Mouse (Mus musculus) layer of hippocampus, adult 18-20 months (tissue): ENCODE results near the gene Rps15. TPM values are rescaled to one million over a fixed set of nuclear protein-coding genes. Genes with fewer than 3 reads are reported as not detected.
"Not testable (repeated sequence)": the region's sequence is repeated elsewhere in the genome, so short reads cannot be mapped to it uniquely, and the experiment has no call there.

Source experiments
- DNase-seq, 2 experiments: peaks; one replicate each; pipeline ENCODE4 v3.0.0; 2022; ENCODE audit warnings: low spot score in 2 of 2
- long read RNA-seq: library from polyadenylated mRNA; stranded (forward); transcript quantifications from one replicate; pipeline ENCODE4 v2.0.0, GENCODE M21; 2021
- total RNA-seq, 2 experiments: library from RNA; stranded (reverse); gene quantifications; 2 replicates each; pipeline ENCODE4 v1.2.3; 2021

Gene Rps15
- 1,000 to 10,000 TPM in 1 of 2 experiments, 100 to 1,000 TPM in 1; 997 to 1,043 TPM for total RNA-seq
- long read RNA-seq, transcript Rps15-202 (4 exons, 500 nt) = major isoform, 96 of 129 reads
- long read RNA-seq, partial matches to known transcripts = 28 of 129 reads
- long read RNA-seq, other reads (novel, unspliced or antisense) = 1 of 129 reads

DNA sequence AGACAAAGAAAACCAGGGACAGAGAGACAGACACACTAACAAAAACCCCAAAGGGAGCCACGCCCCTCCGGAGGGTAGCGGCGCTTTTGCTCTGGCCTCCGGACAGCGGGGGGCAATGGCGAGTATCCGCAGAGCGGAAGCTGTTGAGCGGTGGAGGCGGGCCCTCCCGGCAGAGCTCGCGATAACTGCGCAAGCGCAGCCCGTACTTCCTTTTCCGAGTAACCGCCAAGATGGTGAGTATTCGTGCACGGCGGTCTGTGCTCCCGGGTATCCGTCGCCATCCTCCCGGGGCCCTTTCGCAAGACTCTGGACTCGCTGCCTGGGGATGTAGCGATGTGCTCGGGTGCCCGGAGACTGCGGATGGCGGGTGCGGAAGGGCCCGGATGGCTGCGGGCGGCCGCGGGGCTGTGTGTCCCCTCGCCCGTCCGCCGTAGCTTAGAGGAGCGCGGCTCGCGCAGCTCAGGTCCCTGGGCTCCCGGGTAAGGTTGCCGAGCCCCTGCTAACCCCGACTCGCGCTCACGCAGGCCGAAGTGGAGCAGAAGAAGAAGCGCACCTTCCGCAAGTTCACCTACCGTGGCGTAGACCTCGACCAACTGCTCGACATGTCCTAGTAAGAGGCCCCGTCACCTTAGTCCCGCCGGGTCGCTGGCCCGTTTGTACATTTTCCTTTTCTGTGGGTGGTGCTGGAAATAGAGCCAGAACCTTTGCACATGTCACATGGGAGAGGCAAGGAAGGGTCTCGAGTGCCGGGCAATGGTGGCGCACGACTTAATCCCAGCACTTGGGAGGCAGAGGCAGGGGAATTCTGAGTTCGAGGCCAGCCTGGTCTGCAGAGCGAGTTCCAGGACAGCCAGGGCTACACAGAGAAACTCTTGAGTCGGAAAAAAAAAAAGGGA is at the start of gene Rps15:
TSS of gene Rps15 (plus strand) at position 203 of the 896 bp plus-strand sequence.
- DNase-seq = peak; percentile 89 to 94

DNA sequence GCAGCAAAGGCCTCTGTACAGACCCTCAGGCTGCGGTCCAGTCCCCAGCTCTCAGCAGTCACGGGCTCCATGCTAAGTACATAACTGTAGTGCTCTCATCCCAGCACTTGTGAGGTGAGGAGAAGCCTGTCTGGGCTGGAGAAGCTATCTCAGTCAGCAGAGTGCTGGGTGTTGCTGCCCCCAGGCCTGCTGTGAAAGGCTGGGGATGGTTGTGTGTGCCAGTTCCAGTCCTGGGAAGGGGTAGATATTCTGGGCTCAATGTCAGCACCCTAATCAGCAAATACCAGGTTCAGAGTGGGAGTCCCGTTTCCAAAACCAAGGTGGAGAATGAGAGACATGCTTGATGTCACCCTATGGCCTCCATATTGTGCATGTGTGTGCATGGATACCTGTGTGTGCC is 49.6 kb upstream of the Rps15 start:
- DNase-seq = no peak

DNA sequence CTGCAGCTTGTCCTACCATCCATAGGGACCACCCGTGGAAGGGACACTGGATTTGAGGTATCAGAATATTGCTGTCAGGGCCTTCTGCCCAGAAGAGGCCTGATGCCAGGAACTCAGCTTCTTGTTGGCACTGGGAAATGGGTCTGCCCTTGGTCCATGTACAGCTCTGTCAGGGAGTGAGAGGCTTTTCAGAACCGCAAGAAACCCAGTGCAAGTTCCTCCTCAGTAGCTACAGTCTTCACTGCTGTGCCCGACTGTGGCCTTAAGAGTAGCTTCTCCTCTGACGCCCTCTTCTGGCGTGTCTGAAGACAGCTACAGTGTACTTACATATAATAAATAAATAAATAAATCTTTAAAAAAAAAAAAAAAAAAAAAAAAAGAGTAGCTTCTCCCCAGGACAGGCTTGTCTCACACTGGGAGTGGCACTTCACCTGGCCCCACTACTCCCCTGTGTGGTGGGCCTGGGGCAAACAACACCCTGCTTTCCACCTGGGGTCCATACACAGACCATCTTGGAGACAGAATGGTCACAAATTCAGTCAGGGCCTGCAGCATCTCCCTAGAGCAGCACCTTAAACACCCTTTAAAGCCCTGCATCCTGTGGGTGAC is 47.4 kb upstream of the Rps15 start:
- DNase-seq = peak in 1 of 2 experiments; percentile 48

DNA sequence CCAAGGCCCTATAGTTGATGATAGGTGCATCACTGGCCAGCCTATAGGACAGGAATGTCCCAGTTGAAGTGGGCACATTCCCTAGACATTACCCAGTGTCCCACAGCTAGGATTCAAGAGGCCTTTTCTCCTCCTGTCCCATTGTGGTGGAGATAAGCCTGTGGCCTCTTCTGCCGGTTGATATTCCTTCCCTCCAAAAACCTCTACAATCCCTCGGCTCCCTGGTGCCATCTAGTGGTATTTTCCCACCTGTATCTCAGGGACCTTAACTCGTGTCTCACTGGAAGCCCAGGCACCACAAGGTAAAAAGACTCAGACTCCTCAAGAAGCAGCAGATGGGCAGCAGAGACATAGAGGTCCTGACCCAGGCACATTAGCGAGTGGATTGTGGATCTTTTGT is 46.7 kb upstream of the Rps15 start:
- DNase-seq = peak; percentile 71 to 88

DNA sequence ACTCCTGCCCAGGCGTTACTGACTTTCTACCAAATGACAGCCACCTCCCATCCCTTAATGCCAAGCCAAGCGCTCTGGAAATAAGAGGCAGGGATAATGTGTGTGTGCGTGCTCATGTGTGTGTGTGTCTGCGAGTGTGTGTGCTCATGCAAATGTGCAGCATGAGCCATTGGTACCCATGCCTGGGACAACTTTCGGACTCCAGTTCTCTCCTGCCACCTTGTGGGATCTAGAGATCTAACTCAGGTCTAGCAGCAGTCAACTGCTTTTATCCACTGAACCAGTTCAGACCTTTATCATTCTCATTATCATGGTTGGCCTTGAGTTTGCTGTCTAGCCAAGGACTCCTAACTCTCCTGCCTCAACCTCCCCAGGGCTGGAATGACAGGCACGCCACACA is 44.4 kb upstream of the Rps15 start:
- peak in 1 of 2 experiments; percentile 45 for DNase-seq

DNA sequence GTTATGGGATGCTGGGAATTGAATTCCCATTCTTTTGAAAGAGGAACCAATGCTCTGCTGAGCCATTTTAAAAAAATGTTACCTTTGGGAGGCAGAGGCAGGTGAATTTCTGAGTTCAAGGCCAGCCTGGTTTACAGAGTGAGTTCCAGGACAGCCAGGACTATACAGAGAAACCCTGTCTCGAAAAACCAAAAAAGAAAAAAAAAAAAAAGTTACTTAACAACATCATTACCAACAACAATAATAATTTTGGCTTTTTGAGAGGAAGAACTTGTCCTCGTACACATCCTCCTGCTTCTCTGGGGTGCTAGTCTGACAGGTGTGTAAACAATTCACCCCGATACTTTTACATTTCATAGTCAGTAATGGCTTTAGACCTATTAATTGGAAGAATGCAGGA is 43.8 kb upstream of the Rps15 start:
- not testable (repeated sequence) for DNase-seq

DNA sequence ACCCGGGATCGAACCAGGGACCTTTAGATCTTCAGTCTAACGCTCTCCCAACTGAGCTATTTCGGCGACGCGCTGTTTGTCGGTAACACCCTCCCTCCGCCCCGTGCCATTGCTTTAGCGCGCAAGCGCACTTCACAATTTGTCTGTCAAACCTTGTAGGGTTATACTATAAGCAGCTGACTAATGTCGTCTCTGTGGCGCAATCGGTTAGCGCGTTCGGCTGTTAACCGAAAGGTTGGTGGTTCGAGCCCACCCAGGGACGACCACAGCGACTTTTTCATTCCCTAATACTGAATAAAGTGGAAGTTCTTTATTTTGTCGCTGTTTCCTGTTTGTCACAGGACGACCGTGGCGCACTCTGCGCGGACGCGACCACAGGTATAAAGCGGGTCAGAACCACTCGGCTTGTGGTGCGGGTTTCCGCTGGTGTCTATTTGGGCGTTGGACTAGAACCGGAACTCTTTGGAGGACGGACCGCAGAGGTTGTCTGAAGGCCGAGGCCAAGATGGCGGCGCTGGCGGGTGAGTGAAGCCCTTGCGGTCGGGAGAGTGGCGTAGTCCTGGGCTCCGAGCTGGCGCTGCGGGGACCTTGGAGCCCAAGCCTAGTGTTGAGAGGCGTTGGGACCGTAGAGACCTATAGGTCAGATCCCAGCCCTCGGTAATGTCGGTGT is 43.1 kb upstream of the Rps15 start, which contains the start of gene Ndufs7:
TSS of gene Ndufs7 (plus strand) at position 151 of the 670 bp plus-strand sequence.
- DNase-seq = peak; percentile 93 to 98

DNA sequence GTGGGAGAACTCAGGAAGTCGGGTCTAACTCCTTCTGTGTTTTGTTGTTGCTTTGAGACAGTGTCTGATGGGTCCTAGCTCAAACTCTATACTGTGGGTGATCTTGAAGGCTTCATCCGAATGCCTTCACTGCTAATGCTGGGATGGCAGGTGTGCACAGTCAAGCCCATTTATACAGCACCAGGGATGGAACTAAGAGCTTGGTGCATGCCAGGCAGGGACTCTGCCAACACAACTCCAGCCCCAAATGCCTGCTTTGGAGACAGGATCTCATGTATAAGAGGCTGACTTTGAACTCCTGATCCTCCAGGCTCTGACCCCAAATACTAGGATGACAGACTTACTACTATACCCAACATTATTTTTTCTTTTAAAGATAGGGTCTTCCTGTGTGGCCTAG is 42.2 kb upstream of the Rps15 start:
- no peak for DNase-seq

DNA sequence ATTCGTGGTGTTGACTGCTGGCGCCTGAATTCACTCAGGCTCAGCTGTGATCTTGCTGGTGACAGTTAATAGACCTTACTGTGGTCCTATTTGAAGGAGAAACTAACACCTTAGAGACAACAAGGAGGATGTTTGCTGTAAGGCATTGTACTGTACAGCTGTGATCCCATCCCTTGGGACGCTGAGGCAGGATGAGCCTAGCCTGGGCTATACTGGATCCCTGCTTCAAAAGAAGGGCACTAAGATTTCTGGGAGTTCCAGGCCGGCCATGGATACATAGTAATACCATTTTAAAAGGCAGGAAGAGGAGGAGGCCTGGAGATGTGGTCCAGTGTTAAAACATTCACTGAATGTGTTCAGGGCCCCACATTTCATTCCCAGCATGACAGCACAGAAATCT is 41.7 kb upstream of the Rps15 start:
- DNase-seq = no peak

DNA sequence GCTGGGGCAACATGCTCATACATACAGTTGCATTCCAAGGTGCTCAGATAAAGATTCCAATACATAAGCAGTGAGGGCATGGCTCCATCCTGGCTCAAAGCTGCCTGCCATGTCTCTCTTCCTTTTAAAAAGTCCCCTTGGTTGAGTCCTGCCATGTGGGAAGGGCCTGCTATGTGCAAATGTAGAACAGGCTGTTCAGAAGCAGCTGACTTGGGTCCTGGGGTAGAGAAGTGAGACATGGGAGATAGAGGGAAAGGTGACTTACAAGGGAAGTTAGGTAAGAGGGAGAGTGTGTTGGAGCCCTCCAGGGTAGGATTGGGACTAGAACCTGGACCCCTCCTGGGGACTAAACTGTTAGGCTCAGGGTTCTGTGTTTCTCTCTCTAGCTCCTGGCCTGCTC is 40.2 kb upstream of the Rps15 start:
- DNase-seq = no peak

DNA sequence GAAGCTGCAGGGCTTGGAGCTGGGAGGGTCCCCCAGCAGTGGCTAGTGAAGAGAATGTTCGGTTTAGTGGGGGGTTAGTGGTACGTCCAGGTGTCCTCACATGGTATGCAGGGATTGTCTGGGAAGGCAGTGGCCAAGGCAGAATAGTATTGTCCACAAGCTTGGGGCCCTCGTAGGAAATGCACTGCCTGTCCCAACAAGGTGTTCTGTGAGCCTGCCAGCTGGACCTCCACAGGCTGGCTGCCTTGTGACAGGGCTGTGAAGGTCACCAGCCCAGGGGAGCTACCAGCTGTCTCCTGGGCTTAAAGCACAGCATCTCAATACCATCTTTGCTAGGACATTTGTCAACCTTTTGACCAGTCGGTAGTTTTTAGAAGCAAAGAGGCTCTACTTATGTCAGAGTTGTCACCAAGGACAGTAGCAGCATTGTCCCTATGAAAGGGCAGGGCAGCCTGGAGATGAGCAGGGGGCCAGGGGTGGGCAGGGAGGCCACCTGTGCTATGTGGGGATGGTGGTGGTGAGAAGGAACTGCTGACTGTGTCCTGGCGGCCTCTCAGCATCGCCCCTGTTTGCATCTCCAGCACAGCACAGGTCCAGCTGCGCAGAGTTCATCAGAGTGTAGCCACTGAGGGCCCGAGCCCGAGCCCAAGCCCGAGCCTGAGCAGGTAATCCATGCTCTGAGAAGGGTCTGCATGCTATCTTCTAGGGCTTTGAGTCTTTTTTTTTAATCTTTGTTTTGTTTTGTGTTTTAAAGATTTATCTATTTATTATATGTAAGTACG is 39.6 kb upstream of the Rps15 start:
- DNase-seq = no peak

DNA sequence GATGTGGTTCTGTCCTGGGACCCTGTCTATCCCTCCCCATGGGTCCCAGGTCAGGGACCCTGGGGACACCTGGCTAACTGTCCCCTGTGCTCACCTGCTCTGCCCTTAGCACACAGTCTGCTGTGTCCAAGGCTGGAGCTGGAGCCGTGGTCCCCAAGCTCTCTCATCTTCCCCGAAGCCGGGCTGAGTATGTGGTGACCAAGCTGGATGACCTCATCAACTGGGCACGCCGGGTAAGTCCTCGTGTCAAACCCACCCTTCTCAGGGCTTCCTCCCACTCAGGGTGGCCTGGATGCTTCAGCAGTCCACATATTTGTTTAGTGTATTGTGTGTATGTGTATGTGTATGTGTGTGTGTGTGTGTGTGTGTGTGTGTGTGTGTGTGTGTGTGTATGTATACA is 38.7 kb upstream of the Rps15 start:
- DNase-seq = no peak

DNA sequence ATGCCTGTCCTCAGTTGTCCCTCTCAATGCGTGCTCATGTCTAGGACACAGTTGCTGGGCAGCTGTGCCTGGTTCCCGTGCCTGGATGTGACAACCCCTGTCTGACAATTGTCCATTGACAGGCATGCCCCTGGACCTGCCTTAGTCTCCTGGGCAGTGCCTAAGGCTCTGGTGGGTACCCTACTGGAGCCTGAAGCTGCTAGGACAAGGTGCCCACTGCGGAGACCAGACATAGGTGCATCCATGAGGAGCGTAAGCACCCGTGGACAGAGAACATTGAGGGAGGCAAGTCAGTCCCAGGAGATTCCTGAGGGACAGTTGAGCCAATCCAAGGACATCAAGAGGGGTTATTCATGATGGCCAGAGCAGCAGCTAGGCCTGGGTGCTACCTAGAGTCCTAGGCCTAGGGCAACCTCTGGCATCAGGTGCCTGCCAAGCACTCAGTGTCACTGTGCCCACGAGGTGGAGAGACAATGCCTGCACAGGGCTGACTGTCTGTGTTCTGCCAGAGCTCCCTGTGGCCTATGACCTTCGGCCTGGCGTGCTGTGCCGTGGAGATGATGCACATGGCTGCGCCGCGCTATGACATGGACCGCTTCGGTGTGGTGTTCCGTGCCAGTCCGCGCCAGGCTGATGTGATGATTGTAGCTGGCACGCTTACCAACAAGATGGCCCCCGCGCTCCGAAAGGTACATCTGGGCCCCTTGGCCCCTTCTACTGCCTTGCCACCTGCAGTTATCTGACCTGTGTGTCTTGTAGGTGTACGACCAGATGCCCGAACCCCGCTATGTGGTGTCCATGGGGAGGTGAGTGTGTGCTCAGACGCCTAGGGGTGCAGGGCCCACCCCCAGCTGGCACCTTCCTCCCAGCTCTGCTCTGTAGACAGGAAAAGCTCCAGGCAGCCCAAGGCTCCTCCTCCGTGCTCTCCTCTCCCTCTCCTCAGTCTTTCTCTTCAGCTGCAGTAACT is 37.6 kb upstream of the Rps15 start:
- no peak for DNase-seq

DNA sequence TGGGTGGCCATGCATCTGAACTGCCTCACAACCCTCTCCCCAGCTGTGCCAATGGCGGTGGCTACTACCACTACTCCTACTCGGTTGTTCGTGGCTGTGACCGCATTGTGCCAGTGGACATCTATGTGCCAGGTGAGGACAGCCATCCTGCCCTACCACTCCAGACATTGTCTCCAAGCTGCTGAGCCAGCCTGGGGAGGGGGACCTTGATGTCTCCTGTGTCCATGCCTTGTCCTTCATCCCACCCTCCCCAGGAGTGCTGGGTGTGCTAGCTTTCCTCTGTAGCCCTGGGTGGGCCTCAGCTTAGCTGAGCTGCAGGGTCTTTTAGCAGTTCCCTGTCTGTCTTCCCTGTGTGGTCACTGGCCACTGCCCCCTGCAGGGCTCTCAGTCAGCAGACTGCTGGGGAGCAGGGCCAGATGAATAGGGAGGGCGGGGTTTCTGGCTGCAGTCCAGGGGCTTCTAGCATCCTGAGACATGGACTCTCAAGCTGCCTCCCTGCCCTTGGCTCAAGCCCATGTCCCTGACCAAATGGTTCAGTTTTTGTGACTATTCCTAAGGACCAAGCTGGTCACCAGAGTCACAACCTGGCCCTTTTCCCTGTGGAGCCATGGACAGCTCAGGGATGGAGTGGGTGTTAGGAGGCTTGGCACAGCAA is 36.2 kb upstream of the Rps15 start:
- DNase-seq = no peak

DNA sequence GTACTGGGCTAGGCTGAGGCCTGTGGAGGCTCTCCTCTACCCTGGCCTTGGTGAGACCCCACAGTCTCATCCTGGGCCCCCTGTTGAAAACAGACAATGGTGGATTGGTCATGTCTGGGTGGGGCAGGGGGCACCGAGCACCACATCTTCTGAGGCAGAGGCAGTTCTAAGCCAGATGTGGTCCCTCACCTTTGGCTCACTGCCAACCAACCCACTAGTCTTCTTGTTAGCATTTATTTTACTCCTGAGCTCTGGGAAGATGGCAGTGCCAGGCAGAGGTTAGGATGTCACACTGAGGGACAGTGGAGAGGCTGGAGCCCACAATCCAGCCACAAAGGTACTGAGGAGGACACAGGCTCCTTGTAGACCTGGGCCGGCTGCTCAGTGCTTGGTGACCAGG is 34.3 kb upstream of the Rps15 start:
- DNase-seq = no peak

DNA sequence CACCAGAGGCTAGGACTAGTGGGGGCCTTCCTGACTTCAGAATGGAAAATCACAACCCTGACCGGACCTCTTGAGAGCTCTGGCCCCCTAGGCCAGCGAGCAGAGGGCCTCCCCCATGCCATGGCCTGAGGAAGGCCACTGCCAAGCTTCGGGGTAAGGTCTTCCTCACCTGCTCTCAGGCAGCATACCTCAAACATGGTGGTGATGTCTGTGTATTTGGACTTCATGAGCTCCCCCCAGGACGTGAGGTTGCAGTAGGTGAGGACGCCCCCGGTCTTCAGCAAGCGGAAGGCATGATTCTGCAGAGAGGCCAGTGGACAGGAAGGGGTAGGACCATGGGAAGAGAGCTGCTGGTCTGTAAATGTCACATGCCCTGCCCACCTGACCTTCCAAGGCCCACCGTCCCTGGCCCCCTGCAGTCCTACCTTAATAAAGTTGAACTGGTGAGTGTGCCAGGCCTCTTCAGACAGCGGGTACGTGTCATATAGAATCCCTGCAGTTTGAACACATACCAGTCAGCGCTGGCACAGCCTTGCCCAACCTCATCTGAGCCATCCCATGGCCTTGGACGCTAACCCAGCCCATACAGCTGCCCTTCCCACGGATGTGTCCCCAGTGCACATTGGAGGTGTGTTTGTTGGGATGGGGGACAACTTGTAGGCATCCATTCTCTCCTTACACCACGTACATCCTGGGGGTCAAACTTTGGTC is 33.3 kb upstream of the Rps15 start:
- no peak for DNase-seq

DNA sequence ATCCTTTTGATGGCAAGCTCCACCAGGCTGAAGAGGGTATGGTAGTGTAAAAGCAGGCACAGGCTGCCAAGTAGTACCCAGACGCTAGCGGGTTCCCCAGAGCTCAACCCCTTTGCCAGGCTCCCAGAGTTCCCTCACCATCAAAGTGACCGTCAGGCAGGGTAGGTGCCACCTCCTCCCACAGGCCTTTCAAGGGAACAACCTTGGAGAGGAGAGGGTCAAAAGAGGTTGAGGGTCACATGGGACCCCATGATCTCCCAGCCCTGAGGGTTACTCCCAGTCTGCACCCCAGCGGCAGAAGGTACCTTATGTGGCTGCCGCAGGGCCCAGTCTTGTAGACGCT is 32.8 kb upstream of the Rps15 start:
- no peak for DNase-seq

DNA sequence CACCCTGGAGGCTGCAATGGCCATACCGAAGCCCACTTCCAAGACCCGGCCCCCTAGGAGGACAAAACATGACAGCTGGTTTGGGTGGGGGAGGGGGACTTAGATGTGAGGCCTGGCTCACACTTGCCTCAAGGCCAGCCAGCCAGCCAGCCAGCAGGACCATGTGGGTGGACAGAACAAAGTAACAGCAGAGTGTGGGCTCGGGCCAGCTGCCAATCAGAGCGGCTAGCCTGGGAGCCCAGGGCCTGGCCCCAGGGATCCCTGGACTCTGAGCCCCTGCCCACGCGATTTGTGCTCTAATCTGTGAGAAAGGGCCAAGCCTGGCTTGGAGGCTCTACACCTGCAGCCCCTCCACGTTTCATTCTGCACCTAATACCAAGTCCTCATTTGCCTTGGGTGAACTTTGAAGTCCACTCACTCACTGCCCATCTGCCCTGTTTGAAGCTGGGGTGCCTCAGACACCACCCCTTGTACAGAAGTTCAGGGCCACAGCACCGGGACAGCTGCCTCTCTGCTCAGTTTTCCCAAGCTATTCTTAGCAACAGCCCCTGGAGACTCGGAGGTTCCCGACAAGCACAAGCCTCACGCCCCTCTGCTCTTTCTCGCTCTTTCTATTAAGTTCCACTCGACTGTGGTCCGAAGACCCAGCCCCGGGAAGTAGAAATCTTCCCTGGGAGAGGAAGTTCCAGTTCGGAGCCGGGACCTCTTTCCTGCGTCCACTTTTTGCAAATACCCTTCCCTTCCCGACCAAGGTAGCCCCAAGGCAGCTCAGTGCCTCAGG is 32.2 kb upstream of the Rps15 start:
- peak; percentile 50 to 73 for DNase-seq
